Mouse (Mus musculus) MEL (cell line): Measurements from ENCODE around the gene Omt2b.
"Not testable (repeated sequence)": the region's sequence is repeated elsewhere in the genome, so short reads cannot be mapped to it uniquely, and the experiment has no call there.

Source experiments
- CTCF ChIP-seq, 3 experiments: IDR thresholded peaks in 2 of 3; conservative IDR thresholded peaks in 1 of 3; 2 replicates each; pipeline ENCODE4 v1.5.1; 2011 to 2012; ENCODE audit warnings: low read length in 3 of 3, low read depth in 2 of 3, mild to moderate bottlenecking in 2 of 3, improper control_type of control experiment in 1 of 3, inconsistent platforms in 1 of 3, mixed read lengths in 1 of 3, moderate library complexity in 1 of 3; ENCODE audit not compliant: control insufficient read depth in 1 of 3, insufficient read depth in 1 of 3, poor library complexity in 1 of 3, severe bottlenecking in 1 of 3
- EP300 ChIP-seq, 2 experiments: IDR thresholded peaks; 2 replicates each; pipeline ENCODE4 v1.6.1; 2011; ENCODE audit warnings: improper control_type of control experiment in 2 of 2, low read length in 2 of 2, low read depth in 1 of 2, mild to moderate bottlenecking in 1 of 2
- ETS1 ChIP-seq: IDR thresholded peaks from 2 replicates; pipeline ENCODE4 v1.6.1; 2012; ENCODE audit warnings: low read depth, mild to moderate bottlenecking, inconsistent platforms, low read length, improper control_type of control experiment, moderate library complexity
- MAX ChIP-seq: IDR thresholded peaks from 2 replicates; pipeline ENCODE4 v1.6.1; 2011; ENCODE audit warnings: low read length, improper control_type of control experiment
- UBTF ChIP-seq: IDR thresholded peaks from 2 replicates; pipeline ENCODE4 v1.6.1; 2012; ENCODE audit warnings: low read depth, mild to moderate bottlenecking, inconsistent platforms, low read length, improper control_type of control experiment, moderate library complexity, borderline replicate concordance; ENCODE audit not compliant: insufficient read depth
- USF1 ChIP-seq: IDR thresholded peaks from 2 replicates; pipeline ENCODE4 v1.6.1; 2014; ENCODE audit warnings: low read depth, mild to moderate bottlenecking, inconsistent platforms, low read length, improper control_type of control experiment, moderate library complexity
- ZKSCAN1 ChIP-seq: IDR thresholded peaks from 2 replicates; pipeline ENCODE4 v1.6.1; 2012; ENCODE audit warnings: low read depth, mild to moderate bottlenecking, inconsistent platforms, low read length, improper control_type of control experiment, moderate library complexity
- ZNF384 ChIP-seq: IDR thresholded peaks from 2 replicates; pipeline ENCODE4 v1.6.1; 2012; ENCODE audit warnings: low read depth, mild to moderate bottlenecking, inconsistent platforms, low read length, improper control_type of control experiment

- TF ChIP-seq UBTF; ZNF384; EP300 (IDR thresholded peaks at IDR 0.05; ENCODE audit: low read depth in 1 of 2, low read length in 2 of 2); MAX; CTCF (IDR thresholded peaks at IDR 0.05 in 2 of 3, conservative IDR thresholded peaks at IDR 0.05 in 1 of 3; ENCODE audit: control insufficient read depth in 1 of 3, insufficient read depth in 1 of 3, low read depth in 2 of 3, low read length in 3 of 3, poor library complexity in 1 of 3, severe bottlenecking in 1 of 3); ZKSCAN1; ETS1; USF1: not testable (repeated sequence)
These were observed 28.2 kb upstream of the Omt2b start for GRCm38 (mm10) chr9:78299143-78299542.
